Mouse (Mus musculus) telencephalon, adult 2 months (tissue): ENCODE data around the gene Kcnmb1.

Source experiments
- DNase-seq: peaks from one replicate; pipeline ENCODE4 v3.0.0-alpha.2; 2011; ENCODE audit warnings: low read depth, low spot score

Gene Kcnmb1

GRCm38 (mm10) chr11:33944067-33944785 lies 18.6 kb upstream of the Kcnmb1 start:
- DNase-seq = no peak

GRCm38 (mm10) chr11:33944786-33945328 lies 18.0 kb upstream of the Kcnmb1 start:
- no peak for DNase-seq

- no peak for DNase-seq
These were observed 16.3 kb upstream of the Kcnmb1 start for GRCm38 (mm10) chr11:33946501-33946900.

- DNase-seq = no peak
These were observed 11.7 kb upstream of the Kcnmb1 start for GRCm38 (mm10) chr11:33951155-33951554.

GRCm38 (mm10) chr11:33951684-33952625 lies 10.9 kb upstream of the Kcnmb1 start:
- no peak for DNase-seq

GRCm38 (mm10) chr11:33955982-33956381 lies 6.8 kb upstream of the Kcnmb1 start:
- no peak for DNase-seq

- DNase-seq = no peak
These were observed 6.2 kb upstream of the Kcnmb1 start for GRCm38 (mm10) chr11:33956623-33957022.

- no peak for DNase-seq
These were observed 5.2 kb upstream of the Kcnmb1 start for GRCm38 (mm10) chr11:33957595-33957994.

- DNase-seq = no peak
These were observed 4.1 kb upstream of the Kcnmb1 start for GRCm38 (mm10) chr11:33958713-33959112.

GRCm38 (mm10) chr11:33962178-33962577 lies 635 bp upstream of the Kcnmb1 start:
- DNase-seq = no peak

- no peak for DNase-seq
These were observed 2.6 kb downstream of the Kcnmb1 start for GRCm38 (mm10) chr11:33965380-33965779.

- DNase-seq = no peak
These were observed 4.9 kb downstream of the Kcnmb1 start for GRCm38 (mm10) chr11:33967708-33968107.

GRCm38 (mm10) chr11:33969199-33969598 lies 6.4 kb downstream of the Kcnmb1 start:
- DNase-seq = no peak

GRCm38 (mm10) chr11:33972114-33972513 lies 9.3 kb downstream of the Kcnmb1 start:
- DNase-seq = no peak

- DNase-seq = no peak
These were observed 11.7 kb downstream of the Kcnmb1 start for GRCm38 (mm10) chr11:33974341-33975040.

GRCm38 (mm10) chr11:33975121-33975520 lies 12.3 kb downstream of the Kcnmb1 start:
- no peak for DNase-seq

GRCm38 (mm10) chr11:33980146-33980545 lies 17.3 kb downstream of the Kcnmb1 start:
- no peak for DNase-seq

- DNase-seq = no peak
These were observed 23.7 kb downstream of the Kcnmb1 start for GRCm38 (mm10) chr11:33986525-33986924.

GRCm38 (mm10) chr11:33990002-33990401 lies 27.2 kb downstream of the Kcnmb1 start:
- DNase-seq = no peak

- no peak for DNase-seq
These were observed 30.1 kb downstream of the Kcnmb1 start, which contains the start of gene Kcnip1 for GRCm38 (mm10) chr11:33992938-33993337. Kcnip1 (minus strand) TSS chr11:33993152.

GRCm38 (mm10) chr11:33993496-33993895 lies 30.7 kb downstream of the Kcnmb1 start:
- no peak for DNase-seq

GRCm38 (mm10) chr11:33998244-33998643 lies 35.4 kb downstream of the Kcnmb1 start:
- no peak for DNase-seq
